Mouse (Mus musculus) small intestine, adult 2 months (tissue): ENCODE data around the gene Atg101.

ENCODE experiments used
- CTCF ChIP-seq: fragments of 200-500 bp; IDR thresholded peaks from 2 replicates; pipeline ENCODE4 v1.5.1; 2012; ENCODE audit warnings: low read depth, mild to moderate bottlenecking, control low read depth, inconsistent platforms, low read length, moderate library complexity, mixed read lengths; ENCODE audit not compliant: insufficient replicate concordance, insufficient read length; ENCODE audit errors: extremely low read depth
- POLR2A ChIP-seq: fragments of 200-500 bp; IDR thresholded peaks from 2 replicates; pipeline ENCODE4 v1.6.1; 2012; ENCODE audit warnings: low read depth, mild to moderate bottlenecking, control low read depth, inconsistent platforms, low read length, moderate library complexity

- TF ChIP-seq CTCF (peak; percentile 79), POLR2A (no peak)
Measured at GRCm38 (mm10) chr15:101315832-101316231, 31.8 kb downstream of the Atg101 start.
